Mouse (Mus musculus): Measurements from ENCODE around the gene Hist1h2bl.
A peak's percentile ranks its signal among the peaks of the same experiment; 100 is the strongest.

DNA sequence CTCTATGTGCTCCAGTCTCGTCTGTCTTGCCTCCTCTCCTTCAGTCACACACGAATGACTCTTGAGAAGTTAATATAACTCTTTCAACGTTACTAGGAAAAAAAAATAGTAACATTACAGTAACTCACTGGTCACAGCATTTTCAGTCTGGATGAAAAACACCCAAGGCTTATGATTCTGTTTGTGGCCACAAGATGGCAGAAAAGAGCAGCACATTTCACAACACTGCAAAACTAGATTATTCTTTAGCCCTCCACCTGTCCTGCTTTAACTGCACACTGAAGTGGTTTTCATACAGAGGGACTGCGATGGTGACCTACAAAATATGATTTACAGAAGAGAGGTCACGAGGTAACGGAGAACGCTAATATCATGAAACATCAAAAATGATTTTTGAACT lies 1.2 kb downstream of the Hist1h2bl start:
- TF ChIP-seq CTCF (IDR thresholded peaks at IDR 0.05; ENCODE audit: low read depth, low read length) (peak; percentile 74), POLR2AphosphoS5 (IDR thresholded peaks at IDR 0.05; ENCODE audit: insufficient replicate concordance, low read depth, low read length) (no peak), TAL1 (conservative IDR thresholded peaks at IDR 0.05; ENCODE audit: low read depth, low read length) (no peak), GATA1 (IDR thresholded peaks at IDR 0.05; ENCODE audit: borderline replicate concordance, low read length) (no peak)

Data from G1E (cell line).